Mouse (Mus musculus): ENCODE results near the gene Dgcr2. TPM values are rescaled to one million over a fixed set of nuclear protein-coding genes. Genes with fewer than 3 reads are reported as not detected.

Dgcr2 gene
- polyA plus RNA-seq, 1 experiment = 99.8 TPM

- no peak for DNase-seq
- Histone ChIP-seq H3K4me1 (ENCODE audit: control insufficient read depth, insufficient read depth, low read length) (no peaks in the 10 kb centered on the region; the same call in 1 of the 2 replicates), H3K36me3 (ENCODE audit: control insufficient read depth, insufficient read depth, low read length) (no peaks in the 10 kb centered on the region), H3K27me3 (replicated peaks; ENCODE audit: control insufficient read depth, insufficient read depth, low read length) (0 out of 2 replicates have a peak, but pooled peaks cover 3% of the 10 kb centered on the region), H3K4me3 (ENCODE audit: insufficient read depth, low read depth, low read length) (no peak overlapping the region), H3K27ac (ENCODE audit: insufficient read depth, low read depth, low read length) (no peak overlapping the region)
- no peak for TF ChIP-seq CTCF (conservative IDR thresholded peaks at IDR 0.05; ENCODE audit: insufficient read depth, insufficient read length, low read depth, low read length)
- TF ChIP-seq POLR2A (IDR thresholded peaks at IDR 0.05; ENCODE audit: low read depth, low read length) = no peak
- WGBS = 59% methylated on average over 7 of the region's 7 CpGs
These were observed 88.7 kb downstream of the Dgcr2 start for GRCm38 (mm10) chr16:17809711-17810110.

DNA sequence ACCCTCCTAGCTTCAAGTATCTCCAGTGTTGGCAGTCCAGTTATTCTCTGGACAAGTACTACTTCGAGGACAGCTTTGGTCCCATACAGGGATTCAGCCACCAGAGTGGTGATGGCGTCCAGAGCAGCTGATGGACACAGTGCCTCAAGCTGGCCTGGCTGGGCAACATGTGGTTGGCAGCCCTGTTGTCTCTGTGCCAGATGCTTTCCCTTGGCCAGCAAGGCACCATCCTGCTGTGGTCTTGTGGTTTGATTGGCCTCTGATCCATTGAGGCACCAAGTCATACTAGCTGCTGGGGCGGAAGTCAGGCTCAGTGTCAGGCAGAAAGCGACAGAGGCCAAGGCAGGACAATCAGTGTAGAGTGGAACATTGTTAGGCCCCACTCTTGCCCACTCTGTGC lies 89.2 kb downstream of the Dgcr2 start:
- H3K27ac ChIP-seq (ENCODE audit: insufficient read depth, low read depth, low read length) = no peak overlapping the region
- WGBS = 89% methylated on average over 4 of the region's 4 CpGs

GRCm38 (mm10) chr16:17807192-17808009 lies 91.0 kb downstream of the Dgcr2 start:
- Histone ChIP-seq H3K4me1 (ENCODE audit: control insufficient read depth, insufficient read depth, low read length) (peaks cover 6% of the 10 kb centered on the region; the same call in 1 of the 2 replicates), H3K27me3 (replicated peaks; ENCODE audit: control insufficient read depth, insufficient read depth, low read length) (0 out of 2 replicates have a peak, but pooled peaks cover 3% of the 10 kb centered on the region), H3K27ac (ENCODE audit: insufficient read depth, low read depth, low read length) (no peak overlapping the region), H3K36me3 (ENCODE audit: control insufficient read depth, insufficient read depth, low read length) (no peaks in the 10 kb centered on the region), H3K4me3 (ENCODE audit: insufficient read depth, low read depth, low read length) (peak overlapping the region; percentile 51)
- TF ChIP-seq CTCF (conservative IDR thresholded peaks at IDR 0.05; ENCODE audit: insufficient read depth, insufficient read length, low read depth, low read length) (no peak), POLR2A (IDR thresholded peaks at IDR 0.05; ENCODE audit: low read depth, low read length) (no peak)
- DNase-seq = peak; percentile 88
- 13% methylated on average over 72 of the region's 73 CpGs for WGBS

More for the DNA sequence above, 89.2 kb downstream of the Dgcr2 start:
- TF ChIP-seq POLR2A (IDR thresholded peaks at IDR 0.05; ENCODE audit: low read depth, low read length) (no peak), CTCF (conservative IDR thresholded peaks at IDR 0.05; ENCODE audit: insufficient read depth, insufficient read length, low read depth, low read length) (no peak)
- no peak overlapping the region for H3K4me3 ChIP-seq (ENCODE audit: insufficient read depth, low read depth, low read length)
- DNase-seq = no peak
- H3K4me1 ChIP-seq (ENCODE audit: control insufficient read depth, insufficient read depth, low read length) = no peaks in the 10 kb centered on the region; the same call in 1 of the 2 replicates
- no peaks in the 10 kb centered on the region for H3K36me3 ChIP-seq (ENCODE audit: control insufficient read depth, insufficient read depth, low read length)
- 0 out of 2 replicates have a peak, but pooled peaks cover 3% of the 10 kb centered on the region for H3K27me3 ChIP-seq (replicated peaks; ENCODE audit: control insufficient read depth, insufficient read depth, low read length)

GRCm38 (mm10) chr16:17806581-17807191 lies 91.7 kb downstream of the Dgcr2 start:
- TF ChIP-seq POLR2A (IDR thresholded peaks at IDR 0.05; ENCODE audit: low read depth, low read length) (no peak), CTCF (conservative IDR thresholded peaks at IDR 0.05; ENCODE audit: insufficient read depth, insufficient read length, low read depth, low read length) (no peak)
- H3K4me1 ChIP-seq (ENCODE audit: control insufficient read depth, insufficient read depth, low read length) = peaks cover 8% of the 10 kb centered on the region; the same call in 1 of the 2 replicates
- peak overlapping the region; percentile 51 for H3K4me3 ChIP-seq (ENCODE audit: insufficient read depth, low read depth, low read length)
- WGBS = 16% methylated on average over 50 of the region's 50 CpGs
- H3K27ac ChIP-seq (ENCODE audit: insufficient read depth, low read depth, low read length) = no peak overlapping the region
- DNase-seq = no peak
- 0 out of 2 replicates have a peak, but pooled peaks cover 3% of the 10 kb centered on the region for H3K27me3 ChIP-seq (replicated peaks; ENCODE audit: control insufficient read depth, insufficient read depth, low read length)
- H3K36me3 ChIP-seq (ENCODE audit: control insufficient read depth, insufficient read depth, low read length) = no peaks in the 10 kb centered on the region

- WGBS = 49% methylated on average over 7 of the region's 7 CpGs
- Histone ChIP-seq H3K4me3 (ENCODE audit: insufficient read depth, low read depth, low read length) (no peak overlapping the region), H3K27ac (ENCODE audit: insufficient read depth, low read depth, low read length) (no peak overlapping the region), H3K27me3 (replicated peaks; ENCODE audit: control insufficient read depth, insufficient read depth, low read length) (0 out of 2 replicates have a peak, but pooled peaks cover 3% of the 10 kb centered on the region), H3K4me1 (ENCODE audit: control insufficient read depth, insufficient read depth, low read length) (peaks cover 8% of the 10 kb centered on the region; the same call in 1 of the 2 replicates), H3K36me3 (ENCODE audit: control insufficient read depth, insufficient read depth, low read length) (no peaks in the 10 kb centered on the region)
- no peak for DNase-seq
- TF ChIP-seq CTCF (conservative IDR thresholded peaks at IDR 0.05; ENCODE audit: insufficient read depth, insufficient read length, low read depth, low read length) (no peak), POLR2A (IDR thresholded peaks at IDR 0.05; ENCODE audit: low read depth, low read length) (no peak)
These were observed 93.4 kb downstream of the Dgcr2 start for GRCm38 (mm10) chr16:17804982-17805381.

- DNase-seq = peak; percentile 45
- TF ChIP-seq CTCF (conservative IDR thresholded peaks at IDR 0.05; ENCODE audit: insufficient read depth, insufficient read length, low read depth, low read length) (no peak), POLR2A (IDR thresholded peaks at IDR 0.05; ENCODE audit: low read depth, low read length) (no peak)
- H3K27me3 ChIP-seq (replicated peaks; ENCODE audit: control insufficient read depth, insufficient read depth, low read length) = 0 out of 2 replicates have a peak, but pooled peaks cover 3% of the 10 kb centered on the region
- no peaks in the 10 kb centered on the region for H3K36me3 ChIP-seq (ENCODE audit: control insufficient read depth, insufficient read depth, low read length)
- no peak overlapping the region for H3K27ac ChIP-seq (ENCODE audit: insufficient read depth, low read depth, low read length)
- peak overlapping the region; percentile 16; the same call in 1 of the 2 replicates for H3K4me3 ChIP-seq (ENCODE audit: insufficient read depth, low read depth, low read length)
- peaks cover 8% of the 10 kb centered on the region; the same call in 1 of the 2 replicates for H3K4me1 ChIP-seq (ENCODE audit: control insufficient read depth, insufficient read depth, low read length)
- WGBS = 13% methylated on average over 33 of the region's 33 CpGs
These were observed 93.9 kb downstream of the Dgcr2 start for GRCm38 (mm10) chr16:17804449-17804912.
